Mouse (Mus musculus) midbrain, postnatal 0 days (tissue): Measurements from ENCODE around the gene Herc1. TPM values are rescaled to one million over a fixed set of nuclear protein-coding genes. Genes with fewer than 3 reads are reported as not detected.

Experiments
- ATAC-seq: fragments of 200-750 bp; cut with Nextera tagmentation; 2 replicates; pipeline ENCODE4 v1.8.0; 2017; ENCODE audit warnings: moderate number of reproducible peaks, mild to moderate bottlenecking, moderate TSS enrichment, moderate library complexity; ENCODE audit not compliant: low FRiP score
- DNase-seq: peaks from one replicate; pipeline ENCODE4 v3.0.0-alpha.2; 2015; ENCODE audit warnings: low spot score
- H3K27ac ChIP-seq: fragments of 300-500 bp; sonication (generic); 2 replicates; pipeline ENCODE4 v1.5.1; 2014; ENCODE audit warnings: low read depth, mild to moderate bottlenecking, low read length, mixed read lengths
- H3K27me3 ChIP-seq: fragments of 300-500 bp; sonication (generic); 2 replicates; pipeline ENCODE4 v1.6.1; 2014; ENCODE audit warnings: low read length, control low read depth, mixed read lengths; ENCODE audit not compliant: insufficient read depth
- H3K36me3 ChIP-seq: fragments of 300-500 bp; sonication (generic); 2 replicates; pipeline ENCODE4 v1.6.1; 2014; ENCODE audit warnings: low read length, control low read depth, mixed read lengths; ENCODE audit not compliant: insufficient read depth
- H3K4me1 ChIP-seq: fragments of 300-500 bp; sonication (generic); 2 replicates; pipeline ENCODE4 v1.6.1; 2014; ENCODE audit warnings: mild to moderate bottlenecking, control low read depth, antibody characterized with exemption, low read length, mixed read lengths; ENCODE audit not compliant: insufficient read depth
- H3K4me2 ChIP-seq: fragments of 300-500 bp; sonication (generic); 2 replicates; pipeline ENCODE4 v1.6.1; 2014; ENCODE audit warnings: low read depth, mild to moderate bottlenecking, low read length, mixed read lengths; ENCODE audit not compliant: poor library complexity, severe bottlenecking
- H3K4me3 ChIP-seq: fragments of 300-500 bp; sonication (generic); 2 replicates; pipeline ENCODE4 v1.5.1; 2014; ENCODE audit warnings: low read depth, mild to moderate bottlenecking, low read length, moderate library complexity
- H3K9ac ChIP-seq: fragments of 300-500 bp; sonication (generic); replicated peaks from 2 replicates; pipeline ENCODE4 v1.6.1; 2014; ENCODE audit warnings: mild to moderate bottlenecking, low read length, moderate library complexity, mixed read lengths; ENCODE audit not compliant: poor library complexity, severe bottlenecking
- H3K9me3 ChIP-seq: fragments of 300-500 bp; sonication (generic); 2 replicates; pipeline ENCODE4 v1.6.1; 2016; ENCODE audit warnings: low read length, control low read depth
- CTCF ChIP-seq: IDR thresholded peaks from 2 replicates; pipeline ENCODE4 v1.5.1; 2016; ENCODE audit warnings: antibody characterized with exemption, mild to moderate bottlenecking
- WGBS: fragments of 180-500 bp; shearing (Covaris S2); extraction: QIAGEN DNeasy Blood & Tissue Kit; methylation state at CpG from one replicate; pipeline ENCODE4 v1.1.7; 2014; 5-methylcytosine and 5-hydroxymethylcytosine counted together
- polyA plus RNA-seq: library from polyadenylated mRNA; unstranded; fragments of >200 nt; fragmentation: Nextera tagmentation; extraction: Ambion mirVana; gene quantifications from 2 replicates; pipeline ENCODE4 v1.2.1, GENCODE M21; 2015
- total RNA-seq: library from RNA; depleted of rRNA; stranded (reverse); fragments of >200 nt; gene quantifications from 2 replicates; pipeline ENCODE4 v1.2.3, GENCODE M21; 2014

The Herc1 gene
- total and polyA plus RNA-seq, 2 experiments from 2014 or later: 32.9 to 114 TPM

GRCm38 (mm10) chr9:66308741-66309140, 41.5 kb upstream of the Herc1 start:
- ATAC-seq: no peak
- Histone ChIP-seq H3K4me1 (peaks cover 8% of the 10 kb centered on the region; the same call in 1 of the 2 replicates), H3K9ac (no peak overlapping the region), H3K27me3 (no peaks in the 10 kb centered on the region), H3K4me3 (no peak overlapping the region), H3K27ac (no peak overlapping the region), H3K9me3 (no peaks in the 10 kb centered on the region), H3K4me2 (no peak overlapping the region), H3K36me3 (no peaks in the 10 kb centered on the region)
- DNase-seq: no peak
- 78% methylated on average over 4 of the region's 4 CpGs for WGBS
- no peak for TF ChIP-seq CTCF

DNA sequence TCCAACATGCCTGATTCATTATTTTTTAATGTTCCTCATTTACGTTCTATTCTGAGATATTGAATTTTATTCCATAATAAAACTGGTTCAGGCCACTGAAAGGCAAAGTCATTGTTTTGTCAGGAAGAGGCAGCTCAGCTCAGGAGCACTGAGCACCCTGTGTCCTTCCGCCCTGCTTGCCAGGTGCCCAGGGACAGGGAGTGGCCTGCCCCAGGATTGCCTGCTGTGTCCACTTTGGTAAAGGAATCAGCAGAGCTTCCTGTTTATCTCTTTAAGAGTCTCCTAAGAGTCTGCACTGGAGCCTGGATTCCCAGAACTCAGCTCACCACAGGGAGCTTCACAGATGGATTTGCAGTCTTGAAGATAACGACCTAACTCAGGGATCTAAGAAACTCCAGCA, 38.8 kb upstream of the Herc1 start:
- Histone ChIP-seq H3K4me1 (no peaks in the 10 kb centered on the region), H3K9me3 (no peaks in the 10 kb centered on the region), H3K4me3 (no peak overlapping the region), H3K36me3 (no peaks in the 10 kb centered on the region), H3K27me3 (no peaks in the 10 kb centered on the region), H3K9ac (no peak overlapping the region), H3K27ac (no peak overlapping the region), H3K4me2 (no peak overlapping the region)
- no peak for ATAC-seq
- TF ChIP-seq CTCF: no peak
- WGBS: 58% methylated on average over 3 of the region's 3 CpGs
- no peak for DNase-seq

GRCm38 (mm10) chr9:66316603-66317002, 33.6 kb upstream of the Herc1 start:
- DNase-seq (no peak), ATAC-seq (no peak)
- Histone ChIP-seq H3K27ac (no peak overlapping the region), H3K9me3 (no peaks in the 10 kb centered on the region), H3K4me1 (no peaks in the 10 kb centered on the region), H3K4me2 (no peak overlapping the region), H3K36me3 (no peaks in the 10 kb centered on the region), H3K4me3 (no peak overlapping the region), H3K9ac (no peak overlapping the region), H3K27me3 (no peaks in the 10 kb centered on the region)
- TF ChIP-seq CTCF: no peak
- 77% methylated on average over 2 of the region's 2 CpGs for WGBS

GRCm38 (mm10) chr9:66322010-66322931, 28.0 kb upstream of the Herc1 start:
- WGBS: 83% methylated on average over 7 of the region's 7 CpGs
- no peak overlapping the region for H3K27ac ChIP-seq
- no peaks in the 10 kb centered on the region for H3K36me3 ChIP-seq
- no peak overlapping the region for H3K4me3 ChIP-seq
- H3K27me3 ChIP-seq: no peaks in the 10 kb centered on the region
- DNase-seq (peak; percentile 63), ATAC-seq (no peak)
- no peak overlapping the region for H3K9ac ChIP-seq
- H3K4me1 ChIP-seq: no peaks in the 10 kb centered on the region
- no peak for TF ChIP-seq CTCF
- no peaks in the 10 kb centered on the region for H3K9me3 ChIP-seq
- H3K4me2 ChIP-seq: no peak overlapping the region

DNA sequence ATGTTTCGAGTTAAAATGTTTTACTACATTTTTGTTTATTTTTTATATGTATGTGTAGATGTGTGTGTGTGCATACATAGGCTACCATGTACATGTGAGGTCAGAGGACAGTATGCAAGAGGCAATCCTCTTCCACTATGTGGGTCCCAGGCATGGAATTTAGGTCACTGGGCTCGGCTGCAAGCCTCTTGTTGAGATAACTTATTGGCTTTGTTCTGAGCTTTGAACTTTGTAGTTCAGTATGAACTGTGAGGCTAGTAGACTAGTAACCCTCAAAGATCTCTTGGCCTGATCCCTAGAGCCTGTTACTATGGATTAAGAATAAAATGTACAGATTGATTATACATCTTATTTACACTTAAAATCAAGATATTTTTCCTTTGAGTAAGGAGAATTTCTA, 23.4 kb upstream of the Herc1 start:
- no peak overlapping the region for H3K27ac ChIP-seq
- H3K4me2 ChIP-seq: no peak overlapping the region
- ATAC-seq: no peak
- WGBS: 78% methylated on average over 2 of the region's 2 CpGs
- H3K36me3 ChIP-seq: no peaks in the 10 kb centered on the region
- no peaks in the 10 kb centered on the region for H3K4me1 ChIP-seq
- H3K9ac ChIP-seq: no peak overlapping the region
- no peaks in the 10 kb centered on the region for H3K27me3 ChIP-seq
- no peak overlapping the region for H3K4me3 ChIP-seq
- DNase-seq: no peak
- H3K9me3 ChIP-seq: no peaks in the 10 kb centered on the region
- no peak for TF ChIP-seq CTCF

- no peak for TF ChIP-seq CTCF
Measured at GRCm38 (mm10) chr9:66329474-66329873, 20.8 kb upstream of the Herc1 start.

More at GRCm38 (mm10) chr9:66329474-66329873, 20.8 kb upstream of the Herc1 start:
- Histone ChIP-seq H3K4me2 (no peak overlapping the region), H3K4me3 (no peak overlapping the region), H3K36me3 (no peaks in the 10 kb centered on the region), H3K27me3 (no peaks in the 10 kb centered on the region), H3K9me3 (no peaks in the 10 kb centered on the region), H3K4me1 (no peaks in the 10 kb centered on the region), H3K27ac (no peak overlapping the region), H3K9ac (no peak overlapping the region)
- ATAC-seq: no peak
- no peak for DNase-seq
- WGBS: 65% methylated on average over 6 of the region's 6 CpGs
